Mouse (Mus musculus): ENCODE results near the gene Clptm1l. TPM values are rescaled to one million over a fixed set of nuclear protein-coding genes. Genes with fewer than 3 reads are reported as not detected.

The Clptm1l gene
- polyA plus RNA-seq, 1 experiment: 230 TPM

DNA sequence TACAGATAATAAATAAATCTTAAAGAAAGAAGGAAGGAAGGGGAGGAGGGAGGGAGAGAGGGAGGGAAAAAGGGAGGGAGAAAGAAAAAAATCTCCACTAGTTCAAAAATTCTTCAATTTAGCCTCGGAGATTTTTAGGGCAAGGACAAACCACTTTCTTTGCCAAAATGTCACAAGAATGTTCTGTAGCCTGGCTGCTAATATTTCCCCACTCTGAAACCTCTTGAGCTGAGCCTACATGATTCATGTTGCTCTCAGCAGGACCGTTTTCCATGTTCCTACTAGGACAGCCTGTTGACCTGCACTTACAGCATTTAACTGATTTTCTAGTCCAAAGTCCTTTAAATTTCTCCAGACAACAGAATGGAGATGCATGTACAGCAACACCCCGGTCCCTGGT lies 51.2 kb downstream of the Clptm1l start:
- no peak for DNase-seq (ENCODE audit: low read depth, low spot score)
- 53% methylated on average over 3 of the region's 3 CpGs for WGBS

DNA sequence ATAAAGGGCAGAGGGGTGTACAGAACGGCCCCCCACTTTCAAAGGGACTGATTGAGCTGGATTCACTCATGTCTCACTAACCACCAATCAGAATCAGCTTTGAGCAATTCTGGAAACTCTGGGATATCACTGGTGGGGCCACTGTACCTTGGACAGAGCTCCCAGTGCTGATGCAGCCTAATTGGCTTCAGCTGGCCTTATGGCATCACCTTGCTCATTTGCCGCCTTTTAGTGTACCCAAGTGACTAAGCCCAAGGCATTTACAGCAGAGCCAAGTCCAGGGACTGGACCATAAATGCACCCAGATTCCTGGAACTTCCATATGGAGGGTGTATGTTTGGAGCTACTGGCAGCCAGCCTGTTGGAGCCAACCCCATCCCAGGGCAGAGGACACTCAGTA lies 55.1 kb downstream of the Clptm1l start:
- 29% methylated on average over 2 of the region's 2 CpGs for WGBS
- no peak for DNase-seq (ENCODE audit: low read depth, low spot score)

DNA sequence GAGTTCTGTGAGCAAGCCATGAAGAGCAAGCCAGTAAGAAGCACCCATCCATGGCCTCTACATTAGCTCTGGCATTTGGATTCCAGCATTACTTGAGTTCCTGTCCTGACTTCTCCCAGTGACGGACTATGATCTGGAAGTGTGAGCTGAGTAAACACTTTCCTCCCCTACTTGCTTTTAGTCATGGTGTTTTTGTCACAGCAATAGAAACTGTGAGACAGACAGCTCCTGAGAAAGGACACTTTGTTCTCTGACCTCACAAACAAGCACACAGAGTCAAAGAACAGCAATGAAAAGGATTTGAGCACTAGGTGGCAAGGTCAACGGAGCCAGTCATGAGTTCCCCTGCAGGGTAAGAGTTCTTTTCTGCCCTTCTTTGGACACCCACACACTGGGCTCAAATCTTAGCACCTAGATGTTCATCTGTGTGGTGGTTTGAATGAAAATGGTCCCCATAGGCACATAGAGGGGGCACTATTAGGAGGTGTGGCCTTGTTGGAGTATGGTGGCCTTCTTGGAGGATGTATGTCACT lies 56.4 kb downstream of the Clptm1l start:
- 60% methylated on average over 2 of the region's 2 CpGs for WGBS
- DNase-seq (ENCODE audit: low read depth, low spot score): no peak

Other genes with a start within 250 kb of the Clptm1l start
- 8.0 and 10.1 TPM in 2 replicates for gene Lpcat1, start 136.8 kb upstream of the Clptm1l start, polyA plus RNA-seq (2012; rRNA removed)
- gene Slc6a3, start 67.3 kb upstream of the Clptm1l start, polyA plus RNA-seq (2012; rRNA removed): 0.07 TPM in 1 of 2 replicates, not detected in the other
- gene Tert, start 22.9 kb downstream of the Clptm1l start, polyA plus RNA-seq (2012; rRNA removed): 2.4 and 5.0 TPM in 2 replicates
- gene Slc6a18, start 74.0 kb downstream of the Clptm1l start, polyA plus RNA-seq (2012; rRNA removed): 0.85 and 1.9 TPM in 2 replicates
- gene Slc6a19, start 100.9 kb downstream of the Clptm1l start, polyA plus RNA-seq (2012; rRNA removed): 278 and 763 TPM in 2 replicates
- 74.3 and 141 TPM in 2 replicates for gene Slc12a7, start 129.1 kb downstream of the Clptm1l start, polyA plus RNA-seq (2012; rRNA removed)
- gene Nkd2, start 243.6 kb downstream of the Clptm1l start, polyA plus RNA-seq (2012; rRNA removed): 14.6 and 17.4 TPM in 2 replicates